Mouse (Mus musculus): ENCODE data around the gene Gm5105. TPM values are rescaled to one million over a fixed set of nuclear protein-coding genes. Genes with fewer than 3 reads are reported as not detected.

Gm5105 gene
- polyA plus RNA-seq, 1 experiment from 2014 or later = 0.31 TPM

GRCm38 (mm10) chr3:138083896-138084295 is 16.7 kb upstream of the Gm5105 start:
- 76% methylated on average over 4 of the region's 4 CpGs for WGBS
- no peak for ATAC-seq
- H3K4me2 ChIP-seq (replicated peaks) = no peak overlapping the region
- H3K4me1 ChIP-seq (replicated peaks) = no peaks in the 10 kb centered on the region
- H3K4me3 ChIP-seq (replicated peaks) = no peak overlapping the region
- no peaks in the 10 kb centered on the region for H3K9me3 ChIP-seq
- no peak overlapping the region for H3K9ac ChIP-seq
- H3K36me3 ChIP-seq = no peaks in the 10 kb centered on the region
- no peaks in the 10 kb centered on the region for H3K27me3 ChIP-seq (replicated peaks)
- H3K27ac ChIP-seq = no peak overlapping the region

DNA sequence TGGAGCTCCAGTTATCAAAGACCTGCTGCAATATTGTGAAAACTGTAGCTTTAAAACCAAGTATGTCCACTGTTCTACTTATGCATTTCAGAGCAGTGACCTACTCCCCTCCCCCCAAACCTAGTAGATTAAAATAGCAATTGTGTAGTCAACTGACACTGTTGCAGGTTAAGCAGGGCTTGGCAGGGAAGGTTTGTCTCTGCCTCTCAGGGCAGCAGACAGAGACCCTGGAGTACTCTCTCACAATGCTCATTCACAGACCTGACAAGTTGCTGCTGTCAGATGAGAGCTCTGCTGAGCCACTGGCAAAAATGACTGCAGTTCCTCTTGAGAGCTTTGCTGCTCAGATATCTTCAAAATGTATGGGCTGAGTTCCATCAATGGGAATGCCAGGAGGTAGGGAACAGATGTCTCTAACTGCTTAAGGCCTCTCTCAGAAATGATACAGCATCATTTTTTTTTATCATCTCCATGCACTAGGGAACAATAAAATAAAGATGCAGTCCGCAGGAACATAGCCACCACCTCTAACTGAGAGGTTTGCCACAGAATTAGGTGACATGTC is 16.0 kb upstream of the Gm5105 start:
- no peak for ATAC-seq
- no peak overlapping the region for H3K9ac ChIP-seq
- H3K4me3 ChIP-seq (replicated peaks) = no peak overlapping the region
- H3K4me1 ChIP-seq (replicated peaks) = no peaks in the 10 kb centered on the region
- no peaks in the 10 kb centered on the region for H3K36me3 ChIP-seq
- H3K27ac ChIP-seq = no peak overlapping the region
- 88% methylated on average over 1 of the region's 1 CpGs for WGBS
- no peak overlapping the region for H3K4me2 ChIP-seq (replicated peaks)
- H3K27me3 ChIP-seq (replicated peaks) = no peaks in the 10 kb centered on the region
- no peaks in the 10 kb centered on the region for H3K9me3 ChIP-seq

DNA sequence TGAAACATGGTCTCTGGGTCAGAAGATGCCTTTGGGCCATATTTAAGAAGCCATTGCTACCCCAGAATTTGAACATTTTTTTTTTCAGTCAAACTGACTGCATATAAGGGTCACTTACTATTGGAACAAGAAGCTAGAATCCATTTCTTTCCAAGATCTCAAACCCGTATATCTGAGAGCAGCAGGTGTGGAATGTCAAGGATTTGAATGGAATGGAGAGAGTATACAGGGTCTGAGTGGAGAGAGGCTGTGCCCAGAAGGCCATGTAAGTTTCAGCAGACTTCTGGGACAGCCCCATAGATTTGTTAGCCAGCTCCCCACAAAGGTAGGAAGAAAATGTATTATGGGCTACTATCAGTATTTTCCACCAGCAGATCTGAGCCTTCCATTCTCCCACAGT is 11.5 kb upstream of the Gm5105 start:
- WGBS = 50% methylated on average over 1 of the region's 1 CpGs
- Histone ChIP-seq H3K27ac (no peak overlapping the region), H3K9me3 (no peaks in the 10 kb centered on the region), H3K36me3 (no peaks in the 10 kb centered on the region), H3K9ac (no peak overlapping the region), H3K27me3 (replicated peaks) (no peaks in the 10 kb centered on the region), H3K4me2 (replicated peaks) (no peak overlapping the region), H3K4me1 (replicated peaks) (no peaks in the 10 kb centered on the region), H3K4me3 (replicated peaks) (no peak overlapping the region)
- ATAC-seq = no peak

- H3K27ac ChIP-seq = no peak overlapping the region
- no peak for ATAC-seq
- H3K9me3 ChIP-seq = no peaks in the 10 kb centered on the region
- H3K36me3 ChIP-seq = no peaks in the 10 kb centered on the region
- WGBS = 72% methylated on average over 11 of the region's 11 CpGs
- no peaks in the 10 kb centered on the region for H3K4me1 ChIP-seq (replicated peaks)
- no peak overlapping the region for H3K4me2 ChIP-seq (replicated peaks)
- H3K9ac ChIP-seq = no peak overlapping the region
- no peak overlapping the region for H3K4me3 ChIP-seq (replicated peaks)
- no peaks in the 10 kb centered on the region for H3K27me3 ChIP-seq (replicated peaks)
Observed at GRCm38 (mm10) chr3:138077476-138078340, 10.5 kb upstream of the Gm5105 start.

- H3K27ac ChIP-seq = no peak overlapping the region
- WGBS = 69% methylated on average over 8 of the region's 8 CpGs
- ATAC-seq = peak; percentile 34
- no peaks in the 10 kb centered on the region for H3K27me3 ChIP-seq (replicated peaks)
- H3K36me3 ChIP-seq = no peaks in the 10 kb centered on the region
- no peak overlapping the region for H3K9ac ChIP-seq
- H3K4me3 ChIP-seq (replicated peaks) = no peak overlapping the region
- H3K4me2 ChIP-seq (replicated peaks) = no peak overlapping the region
- no peaks in the 10 kb centered on the region for H3K4me1 ChIP-seq (replicated peaks)
- no peaks in the 10 kb centered on the region for H3K9me3 ChIP-seq
Observed at GRCm38 (mm10) chr3:138075209-138075608, 8.0 kb upstream of the Gm5105 start.

GRCm38 (mm10) chr3:138074214-138074613 is 7.0 kb upstream of the Gm5105 start:
- no peak for ATAC-seq

DNA sequence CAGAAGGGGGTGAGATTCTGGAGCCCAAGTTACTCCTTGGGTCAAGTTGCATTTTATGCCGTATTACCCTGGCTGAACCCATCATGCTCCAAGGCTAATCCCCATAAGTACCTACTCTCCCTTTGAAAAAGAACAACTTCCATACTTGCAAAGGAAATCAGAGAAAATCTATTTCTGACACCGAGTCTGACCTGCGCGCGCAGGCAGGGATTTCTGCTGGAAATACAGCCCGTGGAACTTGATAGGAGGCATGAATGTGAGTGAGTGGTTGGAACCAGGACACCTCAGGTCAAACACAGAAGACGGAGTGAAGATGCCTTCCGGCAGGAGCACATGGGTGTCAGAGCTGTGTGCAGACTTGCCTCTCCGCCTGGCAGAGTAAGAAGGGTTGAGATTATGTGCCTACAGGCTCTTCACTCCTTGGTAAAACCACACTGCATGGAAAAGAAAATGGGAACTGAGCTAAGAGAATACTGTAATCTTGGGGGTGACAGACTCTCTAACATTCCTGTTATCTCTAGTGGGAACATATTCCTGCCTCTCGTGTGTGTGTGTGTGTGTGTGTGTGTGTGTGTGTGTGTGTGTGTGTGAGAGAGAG is 4.4 kb upstream of the Gm5105 start:
- no peak overlapping the region for H3K9ac ChIP-seq
- H3K27ac ChIP-seq = no peak overlapping the region
- H3K4me3 ChIP-seq (replicated peaks) = no peak overlapping the region
- no peaks in the 10 kb centered on the region for H3K9me3 ChIP-seq
- H3K4me1 ChIP-seq (replicated peaks) = no peaks in the 10 kb centered on the region
- no peaks in the 10 kb centered on the region for H3K27me3 ChIP-seq (replicated peaks)
- H3K4me2 ChIP-seq (replicated peaks) = no peak overlapping the region
- 79% methylated on average over 10 of the region's 10 CpGs for WGBS
- no peak for ATAC-seq
- no peaks in the 10 kb centered on the region for H3K36me3 ChIP-seq

More at GRCm38 (mm10) chr3:138074214-138074613, 7.0 kb upstream of the Gm5105 start:
- Histone ChIP-seq H3K9ac (no peak overlapping the region), H3K27me3 (replicated peaks) (no peaks in the 10 kb centered on the region), H3K27ac (no peak overlapping the region), H3K4me1 (replicated peaks) (no peaks in the 10 kb centered on the region), H3K36me3 (no peaks in the 10 kb centered on the region), H3K4me3 (replicated peaks) (no peak overlapping the region), H3K9me3 (no peaks in the 10 kb centered on the region), H3K4me2 (replicated peaks) (no peak overlapping the region)
- 100% methylated on average over 1 of the region's 1 CpGs for WGBS

- Histone ChIP-seq H3K4me2 (replicated peaks) (no peak overlapping the region), H3K9ac (no peak overlapping the region), H3K36me3 (no peaks in the 10 kb centered on the region), H3K4me3 (replicated peaks) (no peak overlapping the region), H3K9me3 (no peaks in the 10 kb centered on the region), H3K4me1 (replicated peaks) (0 out of 2 replicates have a peak, but pooled peaks cover 4% of the 10 kb centered on the region), H3K27ac (no peak overlapping the region), H3K27me3 (replicated peaks) (no peaks in the 10 kb centered on the region)
- WGBS = 19% methylated on average over 1 of the region's 1 CpGs
- ATAC-seq = no peak
Observed at GRCm38 (mm10) chr3:138071004-138071403, 3.8 kb upstream of the Gm5105 start.

- 87% methylated on average over 18 of the region's 18 CpGs for WGBS
- Histone ChIP-seq H3K9me3 (no peaks in the 10 kb centered on the region), H3K27me3 (replicated peaks) (no peaks in the 10 kb centered on the region), H3K36me3 (no peaks in the 10 kb centered on the region), H3K4me3 (replicated peaks) (no peak overlapping the region), H3K9ac (no peak overlapping the region), H3K27ac (no peak overlapping the region), H3K4me2 (replicated peaks) (no peak overlapping the region), H3K4me1 (replicated peaks) (0 out of 2 replicates have a peak, but pooled peaks cover 7% of the 10 kb centered on the region)
- no peak for ATAC-seq
Observed at GRCm38 (mm10) chr3:138069756-138070511, 2.7 kb upstream of the Gm5105 start.

- Histone ChIP-seq H3K4me3 (replicated peaks) (no peak overlapping the region), H3K9ac (no peak overlapping the region), H3K36me3 (no peaks in the 10 kb centered on the region), H3K27ac (no peak overlapping the region), H3K9me3 (no peaks in the 10 kb centered on the region), H3K27me3 (replicated peaks) (no peaks in the 10 kb centered on the region), H3K4me1 (replicated peaks) (peaks cover 16% of the 10 kb centered on the region), H3K4me2 (replicated peaks) (no peak overlapping the region)
- no peak for ATAC-seq
- 94% methylated on average over 12 of the region's 12 CpGs for WGBS
Observed at GRCm38 (mm10) chr3:138068103-138068502, 915 bp upstream of the Gm5105 start.

DNA sequence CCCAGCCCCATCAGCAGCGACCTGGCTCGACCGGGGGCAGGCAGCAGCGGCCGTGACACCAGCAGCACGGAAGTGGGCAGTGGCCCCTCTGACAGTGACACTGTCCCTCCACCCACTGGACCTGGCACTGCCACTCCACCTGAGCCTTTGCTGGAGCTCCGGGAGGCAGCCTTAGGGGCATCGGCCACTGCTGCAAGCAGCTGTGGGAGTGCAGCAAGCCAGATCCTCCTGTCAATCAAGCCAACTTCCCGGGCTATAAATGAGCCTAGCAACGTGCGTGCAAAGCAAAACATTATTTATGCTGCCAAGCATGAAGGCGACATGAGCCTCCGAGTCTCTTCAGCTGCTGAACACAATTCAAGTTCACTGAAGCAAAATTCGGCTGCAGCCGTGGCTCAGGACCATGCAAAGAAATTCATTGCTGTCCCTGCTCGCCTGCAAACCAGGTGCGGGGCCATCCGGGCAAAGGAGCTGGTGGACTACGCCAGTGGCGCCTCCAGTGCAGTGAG is 786 bp downstream of the Gm5105 start:
- no peak overlapping the region for H3K4me2 ChIP-seq (replicated peaks)
- H3K4me1 ChIP-seq (replicated peaks) = peaks cover 16% of the 10 kb centered on the region
- H3K27me3 ChIP-seq (replicated peaks) = no peaks in the 10 kb centered on the region
- no peak for ATAC-seq
- no peak overlapping the region for H3K4me3 ChIP-seq (replicated peaks)
- no peak overlapping the region for H3K27ac ChIP-seq
- H3K9ac ChIP-seq = no peak overlapping the region
- no peaks in the 10 kb centered on the region for H3K36me3 ChIP-seq
- WGBS = 80% methylated on average over 20 of the region's 20 CpGs
- H3K9me3 ChIP-seq = no peaks in the 10 kb centered on the region

GRCm38 (mm10) chr3:138065930-138066329 is 1.3 kb downstream of the Gm5105 start:
- peaks cover 16% of the 10 kb centered on the region for H3K4me1 ChIP-seq (replicated peaks)
- H3K27me3 ChIP-seq (replicated peaks) = no peaks in the 10 kb centered on the region
- H3K9ac ChIP-seq = no peak overlapping the region
- no peaks in the 10 kb centered on the region for H3K36me3 ChIP-seq
- 85% methylated on average over 16 of the region's 16 CpGs for WGBS
- H3K4me2 ChIP-seq (replicated peaks) = no peak overlapping the region
- H3K27ac ChIP-seq = no peak overlapping the region
- H3K4me3 ChIP-seq (replicated peaks) = no peak overlapping the region
- no peak for ATAC-seq
- no peaks in the 10 kb centered on the region for H3K9me3 ChIP-seq

Data from intestine, embryonic 15.5 days (tissue).